Mouse (Mus musculus): ENCODE measurements around the gene Rin2. TPM values are rescaled to one million over a fixed set of nuclear protein-coding genes. Genes with fewer than 3 reads are reported as not detected.

Gene Rin2
- polyA plus RNA-seq (2015; fragmentation: Nextera tagmentation; extraction: Ambion mirVana): 10.9 and 19.0 TPM in 2 replicates

DNA sequence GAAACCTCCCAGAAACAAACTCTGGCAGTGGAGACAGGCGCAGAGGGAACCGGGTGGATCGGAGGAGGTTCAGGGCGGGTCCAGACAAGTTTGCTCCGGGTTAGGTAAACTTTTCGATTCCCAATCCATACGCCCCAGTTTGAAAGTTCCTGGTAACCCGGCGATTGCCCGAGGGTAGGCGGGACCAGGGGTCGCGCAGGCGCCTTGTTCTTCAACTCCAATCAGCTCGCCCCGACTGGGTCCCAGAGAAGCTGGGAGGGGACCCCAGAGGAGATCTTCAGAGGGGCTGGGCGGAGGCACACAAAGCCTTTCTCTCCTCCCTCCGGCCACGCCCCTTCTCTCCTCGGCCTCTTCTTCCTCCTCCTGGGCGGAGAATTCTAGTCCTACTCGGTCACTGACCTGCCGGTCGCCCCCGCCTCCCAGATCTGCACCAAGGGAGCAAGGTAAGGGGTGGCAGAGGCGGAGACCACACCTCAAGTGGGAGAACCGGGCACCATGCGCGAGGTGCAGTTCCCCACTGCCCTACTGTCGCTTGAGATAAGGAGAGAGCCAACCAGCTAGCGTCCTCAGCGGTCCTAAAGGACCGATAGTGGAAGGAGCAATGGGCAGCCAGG lies at the start of gene Rin2:
TSS of gene Rin2 (plus strand) at position 74 of the 614 bp plus-strand sequence.

DNA sequence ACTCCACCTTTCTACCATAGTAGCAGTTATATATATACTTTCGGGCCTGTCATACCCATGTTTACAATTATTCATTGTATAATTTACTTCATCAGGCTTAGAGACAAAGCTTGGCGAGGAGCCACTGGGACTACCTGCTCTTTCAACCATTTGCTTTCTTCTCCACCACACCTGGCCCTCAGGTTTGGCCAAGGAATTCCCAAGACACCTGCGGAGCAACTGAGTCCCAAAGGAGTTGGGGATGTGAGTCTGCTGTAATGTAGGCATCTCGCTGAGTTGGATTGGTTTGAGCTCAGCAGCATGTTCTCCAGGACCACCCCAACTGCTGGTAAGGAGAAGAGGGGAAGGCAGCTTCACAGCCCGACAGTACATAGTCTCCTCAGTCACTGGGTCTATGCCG lies 226.8 kb downstream of the Rin2 start, which contains the start of gene Naa20:
TSS of gene Naa20 (plus strand) at position 239 of the 400 bp plus-strand sequence.

DNA sequence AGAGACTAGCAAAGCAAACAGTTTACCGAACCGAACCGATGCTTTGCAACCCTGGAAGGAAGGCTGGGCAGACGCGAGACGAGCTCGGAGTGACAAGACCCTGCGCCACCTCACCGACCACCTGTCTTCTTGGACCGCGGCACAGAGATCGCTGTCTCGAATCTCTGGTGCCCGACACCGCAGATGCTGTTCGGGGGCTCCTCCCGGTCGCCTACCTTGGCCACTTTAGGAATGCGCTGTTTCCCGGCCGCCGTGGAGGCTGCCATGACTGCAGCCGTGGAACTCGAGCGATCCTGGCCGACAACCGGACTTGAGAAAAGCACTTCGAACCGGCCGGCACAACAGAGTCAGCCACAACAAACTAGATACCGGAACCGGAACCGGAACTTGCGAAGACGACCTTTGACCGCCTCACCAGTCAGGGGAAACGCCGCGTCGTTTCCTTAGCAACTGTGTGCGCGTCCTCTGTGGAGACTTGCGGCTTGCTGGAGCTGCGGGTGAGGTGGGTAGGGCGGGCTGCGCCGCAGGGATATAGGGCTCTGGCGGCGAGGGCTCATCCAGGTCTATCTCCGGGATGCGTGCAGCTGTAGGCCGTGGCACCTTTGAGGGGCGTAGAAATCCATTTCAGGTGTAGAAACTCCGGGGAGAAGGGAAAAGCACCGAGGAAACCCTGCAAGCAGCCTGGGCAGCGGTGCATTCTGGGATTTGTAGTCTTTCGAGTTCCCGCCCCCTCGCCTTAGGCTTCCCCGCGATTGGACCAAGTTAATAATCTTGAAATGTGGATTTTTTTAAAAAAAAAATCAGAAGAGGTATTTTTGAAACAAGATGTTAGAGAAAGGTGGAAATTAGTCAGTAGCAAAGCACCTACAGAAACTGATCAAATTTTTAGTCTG lies 259.6 kb downstream of the Rin2 start, which contains the start of the genes Cfap61 and Crnkl1:
TSS of gene Cfap61 (plus strand) at position 446 of the 893 bp plus-strand sequence.
TSS of gene Crnkl1 (minus strand) at position 676 of the 893 bp plus-strand sequence.

Small RNA genes within 50 kb of the gene (microRNA-seq; reads per million reads assigned to microRNA genes)
- 0 reads per million in 2 experiments for gene Gm25026

Other genes starting within 250 kb of the Rin2 start
- 132 and 137 TPM in 2 replicates for gene Naa20, start 226.9 kb downstream of the Rin2 start, polyA plus RNA-seq (2015; fragmentation: Nextera tagmentation; extraction: Ambion mirVana)

All from skeletal muscle tissue, postnatal 0 days (tissue).